Mouse (Mus musculus): Measurements from ENCODE around the gene Wee1. TPM values are rescaled to one million over a fixed set of nuclear protein-coding genes. Genes with fewer than 3 reads are reported as not detected.

The Wee1 gene
- total and polyA plus RNA-seq, 2 experiments from 2014 or later: 3.6 to 4.1 TPM

DNA sequence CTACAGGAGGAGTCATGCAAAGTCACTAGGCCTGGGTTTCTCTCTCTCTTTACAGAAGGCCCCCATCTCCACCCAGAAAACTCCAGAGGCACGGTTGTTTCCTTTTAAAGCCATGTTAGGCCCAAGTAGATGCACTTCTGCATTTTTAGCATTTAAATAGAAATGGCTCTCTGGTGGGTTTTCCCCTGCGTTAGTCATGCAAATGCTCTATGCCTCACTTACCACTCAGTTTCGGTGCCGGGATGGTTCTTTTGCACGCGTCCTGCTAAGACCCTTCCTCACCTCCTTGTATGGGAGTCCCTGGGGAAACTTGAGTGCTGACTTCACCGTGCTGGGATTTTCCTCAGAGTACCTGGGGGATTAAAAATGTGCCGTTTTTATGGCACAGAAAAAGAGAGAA, 44.4 kb downstream of the Wee1 start:
- WGBS: 58% methylated on average over 8 of the region's 8 CpGs
- Histone ChIP-seq H3K9ac (replicated peaks; ENCODE audit: low read length, poor library complexity, severe bottlenecking) (no peak overlapping the region), H3K4me2 (ENCODE audit: low read depth, low read length, poor library complexity, severe bottlenecking) (no peak overlapping the region), H3K27ac (ENCODE audit: low read depth, low read length) (no peak overlapping the region), H3K36me3 (ENCODE audit: insufficient read depth, low read length) (no peaks in the 10 kb centered on the region), H3K4me3 (ENCODE audit: low read depth, low read length) (no peak overlapping the region), H3K9me3 (ENCODE audit: low read length) (no peaks in the 10 kb centered on the region), H3K27me3 (ENCODE audit: insufficient read depth, low read length) (no peaks in the 10 kb centered on the region), H3K4me1 (ENCODE audit: insufficient read depth, low read length) (no peaks in the 10 kb centered on the region)
- no peak for TF ChIP-seq CTCF (IDR thresholded peaks at IDR 0.05)
- DNase-seq (ENCODE audit: low spot score) (peak; percentile 3), ATAC-seq (ENCODE audit: low FRiP score) (no peak)

- ATAC-seq (ENCODE audit: low FRiP score) (no peak), DNase-seq (ENCODE audit: low spot score) (no peak)
- H3K9me3 ChIP-seq (ENCODE audit: low read length): no peaks in the 10 kb centered on the region
- H3K27ac ChIP-seq (ENCODE audit: low read depth, low read length): no peak overlapping the region
- WGBS: 90% methylated on average over 7 of the region's 7 CpGs
- no peaks in the 10 kb centered on the region for H3K27me3 ChIP-seq (ENCODE audit: insufficient read depth, low read length)
- no peaks in the 10 kb centered on the region for H3K4me1 ChIP-seq (ENCODE audit: insufficient read depth, low read length)
- H3K4me2 ChIP-seq (ENCODE audit: low read depth, low read length, poor library complexity, severe bottlenecking): no peak overlapping the region
- no peak overlapping the region for H3K4me3 ChIP-seq (ENCODE audit: low read depth, low read length)
- H3K9ac ChIP-seq (replicated peaks; ENCODE audit: low read length, poor library complexity, severe bottlenecking): no peak overlapping the region
- H3K36me3 ChIP-seq (ENCODE audit: insufficient read depth, low read length): no peaks in the 10 kb centered on the region
- TF ChIP-seq CTCF (IDR thresholded peaks at IDR 0.05): no peak
Measured at GRCm38 (mm10) chr7:110179208-110179607, 57.4 kb downstream of the Wee1 start.

DNA sequence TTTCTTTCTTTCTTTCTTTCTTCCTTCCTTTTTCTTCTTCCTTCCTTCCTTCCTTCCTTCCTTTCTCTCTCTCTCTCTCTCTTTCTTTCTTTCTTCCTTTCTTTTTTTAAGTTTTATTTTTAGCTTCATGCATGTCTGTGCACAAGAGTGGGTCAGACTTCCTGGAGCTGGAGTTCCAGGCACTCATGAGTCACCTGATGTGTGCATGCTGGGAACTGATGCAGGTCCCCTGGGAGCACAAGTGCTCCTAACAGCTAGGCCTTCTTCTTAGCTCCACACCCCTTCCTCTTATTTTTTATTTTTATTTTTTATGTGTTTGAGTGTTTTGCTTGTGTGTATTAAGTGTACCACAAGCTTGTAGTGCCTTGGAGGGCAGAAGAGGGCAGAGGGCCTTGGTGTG, 58.8 kb downstream of the Wee1 start:
- TF ChIP-seq CTCF (IDR thresholded peaks at IDR 0.05): no peak
- no peaks in the 10 kb centered on the region for H3K36me3 ChIP-seq (ENCODE audit: insufficient read depth, low read length)
- no peak for DNase-seq (ENCODE audit: low spot score)
- no peak overlapping the region for H3K4me3 ChIP-seq (ENCODE audit: low read depth, low read length)
- no peaks in the 10 kb centered on the region for H3K9me3 ChIP-seq (ENCODE audit: low read length)
- no peak overlapping the region for H3K4me2 ChIP-seq (ENCODE audit: low read depth, low read length, poor library complexity, severe bottlenecking)
- no peak overlapping the region for H3K27ac ChIP-seq (ENCODE audit: low read depth, low read length)
- ATAC-seq (ENCODE audit: low FRiP score): no peak
- H3K27me3 ChIP-seq (ENCODE audit: insufficient read depth, low read length): no peaks in the 10 kb centered on the region
- no peak overlapping the region for H3K9ac ChIP-seq (replicated peaks; ENCODE audit: low read length, poor library complexity, severe bottlenecking)
- no peaks in the 10 kb centered on the region for H3K4me1 ChIP-seq (ENCODE audit: insufficient read depth, low read length)

GRCm38 (mm10) chr7:110181446-110181845, 59.6 kb downstream of the Wee1 start:
- Histone ChIP-seq H3K27ac (ENCODE audit: low read depth, low read length) (no peak overlapping the region), H3K4me2 (ENCODE audit: low read depth, low read length, poor library complexity, severe bottlenecking) (no peak overlapping the region), H3K27me3 (ENCODE audit: insufficient read depth, low read length) (no peaks in the 10 kb centered on the region), H3K9ac (replicated peaks; ENCODE audit: low read length, poor library complexity, severe bottlenecking) (no peak overlapping the region), H3K36me3 (ENCODE audit: insufficient read depth, low read length) (no peaks in the 10 kb centered on the region), H3K4me1 (ENCODE audit: insufficient read depth, low read length) (no peaks in the 10 kb centered on the region), H3K9me3 (ENCODE audit: low read length) (no peaks in the 10 kb centered on the region), H3K4me3 (ENCODE audit: low read depth, low read length) (no peak overlapping the region)
- ATAC-seq (ENCODE audit: low FRiP score): no peak
- DNase-seq (ENCODE audit: low spot score): no peak
- WGBS: 70% methylated on average over 8 of the region's 8 CpGs
- TF ChIP-seq CTCF (IDR thresholded peaks at IDR 0.05): no peak

GRCm38 (mm10) chr7:110184608-110185007, 62.8 kb downstream of the Wee1 start:
- Histone ChIP-seq H3K4me3 (ENCODE audit: low read depth, low read length) (no peak overlapping the region), H3K9me3 (ENCODE audit: low read length) (no peaks in the 10 kb centered on the region), H3K27me3 (ENCODE audit: insufficient read depth, low read length) (no peaks in the 10 kb centered on the region), H3K4me2 (ENCODE audit: low read depth, low read length, poor library complexity, severe bottlenecking) (no peak overlapping the region), H3K9ac (replicated peaks; ENCODE audit: low read length, poor library complexity, severe bottlenecking) (no peak overlapping the region), H3K36me3 (ENCODE audit: insufficient read depth, low read length) (no peaks in the 10 kb centered on the region), H3K4me1 (ENCODE audit: insufficient read depth, low read length) (no peaks in the 10 kb centered on the region), H3K27ac (ENCODE audit: low read depth, low read length) (no peak overlapping the region)
- no peak for ATAC-seq (ENCODE audit: low FRiP score)
- no peak for TF ChIP-seq CTCF (IDR thresholded peaks at IDR 0.05)
- 87% methylated on average over 3 of the region's 3 CpGs for WGBS
- DNase-seq (ENCODE audit: low spot score): no peak

DNA sequence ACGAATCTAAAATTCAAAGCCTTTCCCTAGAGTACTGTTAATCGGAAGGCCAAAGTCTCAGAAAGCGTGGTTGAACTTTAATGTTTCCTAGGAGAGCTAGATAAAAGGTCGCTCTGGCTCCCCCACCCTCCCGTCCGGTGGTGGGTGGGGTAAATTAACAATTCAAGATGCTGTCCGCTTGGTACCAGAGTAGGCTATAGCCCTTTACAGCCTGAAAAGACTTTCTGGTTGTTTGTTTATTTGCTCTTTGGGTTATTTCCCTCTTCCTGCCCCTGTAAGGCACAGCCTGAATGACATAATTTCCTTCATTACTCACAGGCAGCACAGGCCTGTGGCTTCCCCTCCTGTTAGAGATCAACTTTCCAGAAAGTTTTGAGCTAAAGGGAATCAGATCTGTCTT, 68.1 kb downstream of the Wee1 start:
- 64% methylated on average over 7 of the region's 7 CpGs for WGBS

More for the DNA sequence above, 68.1 kb downstream of the Wee1 start:
- no peak for TF ChIP-seq CTCF (IDR thresholded peaks at IDR 0.05)
- no peaks in the 10 kb centered on the region for H3K36me3 ChIP-seq (ENCODE audit: insufficient read depth, low read length)
- no peak overlapping the region for H3K4me2 ChIP-seq (ENCODE audit: low read depth, low read length, poor library complexity, severe bottlenecking)
- H3K27me3 ChIP-seq (ENCODE audit: insufficient read depth, low read length): no peaks in the 10 kb centered on the region
- H3K9me3 ChIP-seq (ENCODE audit: low read length): no peaks in the 10 kb centered on the region
- H3K27ac ChIP-seq (ENCODE audit: low read depth, low read length): no peak overlapping the region
- ATAC-seq (ENCODE audit: low FRiP score): no peak
- H3K4me1 ChIP-seq (ENCODE audit: insufficient read depth, low read length): no peaks in the 10 kb centered on the region
- no peak for DNase-seq (ENCODE audit: low spot score)
- H3K9ac ChIP-seq (replicated peaks; ENCODE audit: low read length, poor library complexity, severe bottlenecking): no peak overlapping the region
- no peak overlapping the region for H3K4me3 ChIP-seq (ENCODE audit: low read depth, low read length)

Other genes with a start within 250 kb of the Wee1 start
- 168 and 185 TPM in 2 replicates for gene Dennd5a, start 161.6 kb upstream of the Wee1 start, total RNA-seq (2014; rRNA removed)
- gene Dennd5a, start 161.6 kb upstream of the Wee1 start, polyA plus RNA-seq (2015; fragmentation: Nextera tagmentation; extraction: Ambion mirVana): 25.2 and 28.7 TPM in 2 replicates
- gene Tmem41b, start 135.1 kb upstream of the Wee1 start, total RNA-seq (2014; rRNA removed): 65.0 and 66.0 TPM in 2 replicates
- 55.2 and 55.4 TPM in 2 replicates for gene Tmem41b, start 135.1 kb upstream of the Wee1 start, polyA plus RNA-seq (2015; fragmentation: Nextera tagmentation; extraction: Ambion mirVana)
- gene Ipo7, start 103.8 kb upstream of the Wee1 start, total RNA-seq (2014; rRNA removed): 88.2 and 103 TPM in 2 replicates
- 26.9 and 27.5 TPM in 2 replicates for gene Ipo7, start 103.8 kb upstream of the Wee1 start, polyA plus RNA-seq (2015; fragmentation: Nextera tagmentation; extraction: Ambion mirVana)
- gene Zfp143, start 60.8 kb upstream of the Wee1 start, total RNA-seq (2014; rRNA removed): 6.7 and 8.6 TPM in 2 replicates
- gene Zfp143, start 60.8 kb upstream of the Wee1 start, polyA plus RNA-seq (2015; fragmentation: Nextera tagmentation; extraction: Ambion mirVana): 4.9 and 5.8 TPM in 2 replicates
- gene Swap70, start 99.7 kb downstream of the Wee1 start, total RNA-seq (2014; rRNA removed): 7.3 and 11.4 TPM in 2 replicates
- gene Swap70, start 99.7 kb downstream of the Wee1 start, polyA plus RNA-seq (2015; fragmentation: Nextera tagmentation; extraction: Ambion mirVana): 6.3 and 7.0 TPM in 2 replicates